Mouse (Mus musculus): ENCODE data around the gene Exosc10. TPM values are rescaled to one million over a fixed set of nuclear protein-coding genes. Genes with fewer than 3 reads are reported as not detected.

Gene Exosc10
- polyA plus RNA-seq, 1 experiment from 2014 or later: 81.9 TPM

GRCm38 (mm10) chr4:148580765-148581164 is 22.5 kb downstream of the Exosc10 start:
- Histone ChIP-seq H3K4me2 (no peak overlapping the region), H3K27ac (replicated peaks) (no peak overlapping the region), H3K4me1 (no peaks in the 10 kb centered on the region), H3K27me3 (replicated peaks) (no peaks in the 10 kb centered on the region), H3K36me3 (peaks cover 74% of the 10 kb centered on the region), H3K9me3 (replicated peaks) (no peaks in the 10 kb centered on the region), H3K9ac (replicated peaks) (no peak overlapping the region), H3K4me3 (replicated peaks) (no peak overlapping the region)
- no peak for ATAC-seq (ENCODE audit: low FRiP score)
- 86% methylated on average over 9 of the region's 9 CpGs for WGBS

DNA sequence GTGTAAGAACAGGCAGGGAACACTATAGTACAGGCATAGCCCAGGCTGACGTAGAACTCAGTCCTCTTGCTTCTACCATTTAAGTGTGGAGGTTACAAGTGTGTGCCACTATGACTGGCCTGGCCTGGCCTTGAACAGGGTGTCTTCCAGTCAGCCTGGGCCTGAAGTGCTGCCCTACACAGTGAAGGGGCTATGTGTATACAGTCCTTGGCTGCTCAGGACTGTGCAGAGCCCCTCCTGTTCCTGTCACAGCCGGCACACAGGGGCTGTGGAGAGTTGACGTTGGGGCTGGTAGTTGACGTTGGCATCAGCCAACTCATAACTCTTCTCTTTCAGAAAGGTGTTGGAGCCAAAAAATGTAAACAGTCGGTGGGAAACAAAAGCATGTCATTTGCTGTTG is 23.2 kb downstream of the Exosc10 start:
- Histone ChIP-seq H3K27me3 (replicated peaks) (no peaks in the 10 kb centered on the region), H3K9ac (replicated peaks) (no peak overlapping the region), H3K27ac (replicated peaks) (no peak overlapping the region), H3K4me2 (no peak overlapping the region), H3K4me3 (replicated peaks) (no peak overlapping the region), H3K4me1 (no peaks in the 10 kb centered on the region), H3K9me3 (replicated peaks) (no peaks in the 10 kb centered on the region), H3K36me3 (peaks cover 67% of the 10 kb centered on the region)
- 93% methylated on average over 5 of the region's 5 CpGs for WGBS
- ATAC-seq (ENCODE audit: low FRiP score): no peak

GRCm38 (mm10) chr4:148583257-148583656 is 25.0 kb downstream of the Exosc10 start:
- no peak overlapping the region for H3K27ac ChIP-seq (replicated peaks)
- 91% methylated on average over 4 of the region's 4 CpGs for WGBS
- no peaks in the 10 kb centered on the region for H3K4me1 ChIP-seq
- H3K36me3 ChIP-seq: peaks cover 51% of the 10 kb centered on the region
- H3K9me3 ChIP-seq (replicated peaks): no peaks in the 10 kb centered on the region
- no peak overlapping the region for H3K9ac ChIP-seq (replicated peaks)
- H3K4me3 ChIP-seq (replicated peaks): no peak overlapping the region
- no peak overlapping the region for H3K4me2 ChIP-seq
- H3K27me3 ChIP-seq (replicated peaks): no peaks in the 10 kb centered on the region
- ATAC-seq (ENCODE audit: low FRiP score): no peak

DNA sequence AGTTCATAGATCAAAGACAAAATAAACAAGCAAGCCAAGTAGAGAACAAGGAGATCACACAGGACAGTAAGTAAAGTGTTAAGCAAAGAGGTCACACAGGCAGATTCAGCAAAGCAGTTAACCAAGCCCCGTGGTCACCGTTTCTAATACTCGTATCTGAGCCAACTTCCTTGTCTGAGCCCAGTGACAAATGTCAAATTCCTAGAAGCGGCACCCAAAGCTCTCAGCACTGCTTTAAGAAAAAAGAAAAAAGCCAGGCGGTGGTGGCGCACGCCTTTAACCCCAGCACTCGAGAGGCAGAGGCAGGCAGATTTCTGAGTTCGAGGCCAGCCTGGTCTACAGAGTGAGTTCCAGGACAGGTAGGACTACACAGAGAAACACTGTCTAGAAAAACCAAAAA is 28.4 kb downstream of the Exosc10 start:
- 80% methylated on average over 9 of the region's 9 CpGs for WGBS
- no peak overlapping the region for H3K4me3 ChIP-seq (replicated peaks)
- H3K4me1 ChIP-seq: peaks cover 5% of the 10 kb centered on the region; the same call in 1 of the 2 replicates
- H3K27ac ChIP-seq (replicated peaks): no peak overlapping the region
- no peak for ATAC-seq (ENCODE audit: low FRiP score)
- H3K9ac ChIP-seq (replicated peaks): no peak overlapping the region
- no peaks in the 10 kb centered on the region for H3K27me3 ChIP-seq (replicated peaks)
- peaks cover 17% of the 10 kb centered on the region for H3K36me3 ChIP-seq
- H3K9me3 ChIP-seq (replicated peaks): no peaks in the 10 kb centered on the region
- H3K4me2 ChIP-seq: no peak overlapping the region

GRCm38 (mm10) chr4:148588793-148589192 is 30.6 kb downstream of the Exosc10 start:
- 79% methylated on average over 9 of the region's 9 CpGs for WGBS
- Histone ChIP-seq H3K9me3 (replicated peaks) (no peaks in the 10 kb centered on the region), H3K4me1 (peaks cover 21% of the 10 kb centered on the region), H3K36me3 (peaks cover 7% of the 10 kb centered on the region), H3K4me2 (no peak overlapping the region), H3K27me3 (replicated peaks) (no peaks in the 10 kb centered on the region), H3K9ac (replicated peaks) (no peak overlapping the region), H3K27ac (replicated peaks) (no peak overlapping the region), H3K4me3 (replicated peaks) (no peak overlapping the region)
- ATAC-seq (ENCODE audit: low FRiP score): no peak

DNA sequence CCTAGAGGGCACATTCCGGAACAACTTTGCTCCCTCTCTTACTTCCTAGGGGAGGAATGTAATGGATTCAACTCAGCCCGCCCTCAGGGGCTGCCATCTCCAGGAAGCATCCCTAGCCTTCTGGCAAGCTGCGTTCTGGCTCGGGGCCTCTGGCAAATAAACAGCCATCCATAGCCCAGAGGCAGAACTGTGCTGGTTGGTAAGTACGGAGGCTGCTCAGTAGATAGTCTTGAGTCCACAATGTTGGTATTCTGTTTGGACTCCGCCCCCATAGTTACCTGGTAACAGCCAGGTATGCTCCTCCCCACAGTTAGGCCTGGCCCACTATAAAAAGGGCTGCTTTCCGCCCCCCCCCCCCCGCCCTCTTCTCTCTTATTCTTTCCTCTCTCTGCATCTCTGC is 31.3 kb downstream of the Exosc10 start:
- WGBS: 55% methylated on average over 8 of the region's 8 CpGs
- no peak overlapping the region for H3K9ac ChIP-seq (replicated peaks)
- no peak overlapping the region for H3K4me3 ChIP-seq (replicated peaks)
- no peaks in the 10 kb centered on the region for H3K9me3 ChIP-seq (replicated peaks)
- no peak overlapping the region for H3K27ac ChIP-seq (replicated peaks)
- H3K27me3 ChIP-seq (replicated peaks): no peaks in the 10 kb centered on the region
- H3K4me1 ChIP-seq: peaks cover 21% of the 10 kb centered on the region
- no peak overlapping the region for H3K4me2 ChIP-seq
- H3K36me3 ChIP-seq: peaks cover 15% of the 10 kb centered on the region
- ATAC-seq (ENCODE audit: low FRiP score): no peak

DNA sequence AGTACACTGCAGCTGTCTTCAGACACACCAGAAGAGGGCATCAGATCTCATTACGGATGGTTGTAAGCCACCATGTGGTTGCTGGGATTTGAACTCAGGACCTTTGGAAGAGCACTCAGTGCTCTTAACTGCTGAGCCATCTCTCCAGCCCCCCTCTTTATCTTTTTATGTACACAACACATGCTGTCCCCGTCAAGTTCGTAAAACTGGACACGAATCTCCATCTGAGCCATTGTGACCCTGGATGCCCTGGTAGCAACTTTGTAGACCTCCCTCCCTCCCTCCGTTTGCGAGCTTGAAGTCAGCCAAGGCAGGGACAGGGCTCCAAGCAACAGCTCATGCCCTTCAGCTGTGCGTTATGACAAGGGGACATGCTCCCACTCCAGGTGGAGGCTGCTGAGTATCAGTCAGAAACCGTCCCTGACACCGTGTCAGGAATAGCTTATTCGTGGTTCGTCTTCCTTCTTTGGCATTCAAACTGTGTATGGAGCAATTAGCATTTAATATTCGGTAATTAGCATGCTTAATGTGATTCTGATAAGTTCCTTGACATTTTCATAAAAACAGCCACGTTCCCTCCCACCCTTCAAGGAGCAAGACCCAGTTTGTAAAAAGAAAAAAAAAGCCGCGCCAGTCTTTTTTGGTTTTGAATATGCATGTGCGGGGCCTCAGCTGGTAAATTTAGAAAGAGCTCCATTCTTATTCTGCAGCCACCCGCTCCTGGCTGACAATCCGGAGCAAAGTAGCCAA is 32.4 kb downstream of the Exosc10 start:
- Histone ChIP-seq H3K4me1 (peaks cover 21% of the 10 kb centered on the region), H3K4me3 (replicated peaks) (peak overlapping the region; percentile 100), H3K27ac (replicated peaks) (peak overlapping the region; percentile 85), H3K36me3 (peaks cover 23% of the 10 kb centered on the region), H3K4me2 (peak overlapping the region; percentile 93), H3K9ac (replicated peaks) (peak overlapping the region; percentile 45), H3K27me3 (replicated peaks) (no peaks in the 10 kb centered on the region), H3K9me3 (replicated peaks) (no peaks in the 10 kb centered on the region)
- peak; percentile 7; the same call in 1 of the 2 replicates for ATAC-seq (ENCODE audit: low FRiP score)
- 4% methylated on average over 18 of the region's 18 CpGs for WGBS

GRCm38 (mm10) chr4:148591171-148591630 is 33.0 kb downstream of the Exosc10 start, which contains the start of gene Srm:
TSS of gene Srm (plus strand) at chr4:148591503.
- H3K9ac ChIP-seq (replicated peaks): peak within 1 kb of the TSS; percentile 79
- peak within 1 kb of the TSS; percentile 85 for H3K27ac ChIP-seq (replicated peaks)
- peak within 1 kb of the TSS; percentile 100 for H3K4me3 ChIP-seq (replicated peaks)
- WGBS: 0% methylated on average over 31 of the region's 50 CpGs
- H3K4me2 ChIP-seq: peak within 1 kb of the TSS; percentile 93
- peaks cover 29% of the 10 kb centered on the region for H3K36me3 ChIP-seq
- H3K27me3 ChIP-seq (replicated peaks): no peaks in the 10 kb centered on the region
- peak; percentile 99 for ATAC-seq (ENCODE audit: low FRiP score)
- H3K4me1 ChIP-seq: peaks cover 21% of the 10 kb centered on the region
- no peaks in the 10 kb centered on the region for H3K9me3 ChIP-seq (replicated peaks)

GRCm38 (mm10) chr4:148591637-148592380 is 33.6 kb downstream of the Exosc10 start:
- peak overlapping the region; percentile 93 for H3K4me2 ChIP-seq
- WGBS: under 1% methylated on average over 48 of the region's 53 CpGs
- H3K36me3 ChIP-seq: peaks cover 35% of the 10 kb centered on the region
- H3K27ac ChIP-seq (replicated peaks): peak overlapping the region; percentile 74
- no peaks in the 10 kb centered on the region for H3K27me3 ChIP-seq (replicated peaks)
- ATAC-seq (ENCODE audit: low FRiP score): peak; percentile 58
- H3K4me1 ChIP-seq: peaks cover 21% of the 10 kb centered on the region
- peak overlapping the region; percentile 100 for H3K4me3 ChIP-seq (replicated peaks)
- no peaks in the 10 kb centered on the region for H3K9me3 ChIP-seq (replicated peaks)
- H3K9ac ChIP-seq (replicated peaks): peak overlapping the region; percentile 79

- H3K4me2 ChIP-seq: no peak overlapping the region
- H3K27ac ChIP-seq (replicated peaks): no peak overlapping the region
- peaks cover 47% of the 10 kb centered on the region for H3K36me3 ChIP-seq
- H3K9ac ChIP-seq (replicated peaks): no peak overlapping the region
- WGBS: 95% methylated on average over 11 of the region's 11 CpGs
- H3K4me3 ChIP-seq (replicated peaks): no peak overlapping the region
- ATAC-seq (ENCODE audit: low FRiP score): no peak
- H3K27me3 ChIP-seq (replicated peaks): no peaks in the 10 kb centered on the region
- H3K9me3 ChIP-seq (replicated peaks): no peaks in the 10 kb centered on the region
- H3K4me1 ChIP-seq: peaks cover 21% of the 10 kb centered on the region
Observed at GRCm38 (mm10) chr4:148593996-148594395, 35.8 kb downstream of the Exosc10 start.

DNA sequence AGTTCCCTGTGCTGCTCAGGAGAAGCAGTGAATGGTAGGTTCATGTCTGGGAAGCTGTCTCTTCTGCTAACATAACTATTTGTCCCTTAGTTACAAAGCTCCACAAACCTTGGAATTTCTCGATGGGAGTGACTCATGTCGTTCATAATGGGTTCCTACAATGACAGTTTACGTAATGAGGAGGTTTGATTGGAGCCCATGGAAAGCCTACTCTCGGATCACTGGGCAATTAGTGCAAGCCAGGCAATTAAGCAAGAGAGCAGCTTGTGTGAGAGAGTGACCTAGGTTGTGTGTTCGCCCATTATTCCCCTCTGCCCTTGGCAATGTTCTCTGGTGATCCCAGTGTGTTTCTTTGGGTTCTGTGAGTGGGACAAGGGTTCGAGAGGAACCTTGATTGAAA is 37.7 kb downstream of the Exosc10 start:
- Histone ChIP-seq H3K27me3 (replicated peaks) (no peaks in the 10 kb centered on the region), H3K36me3 (peaks cover 47% of the 10 kb centered on the region), H3K4me3 (replicated peaks) (no peak overlapping the region), H3K9ac (replicated peaks) (no peak overlapping the region), H3K4me1 (peaks cover 16% of the 10 kb centered on the region), H3K4me2 (no peak overlapping the region), H3K27ac (replicated peaks) (no peak overlapping the region), H3K9me3 (replicated peaks) (no peaks in the 10 kb centered on the region)
- WGBS: 92% methylated on average over 6 of the region's 6 CpGs
- ATAC-seq (ENCODE audit: low FRiP score): no peak

- Histone ChIP-seq H3K4me3 (replicated peaks) (no peak overlapping the region), H3K27ac (replicated peaks) (no peak overlapping the region), H3K9me3 (replicated peaks) (no peaks in the 10 kb centered on the region), H3K9ac (replicated peaks) (no peak overlapping the region), H3K4me2 (no peak overlapping the region), H3K36me3 (peaks cover 47% of the 10 kb centered on the region), H3K27me3 (replicated peaks) (no peaks in the 10 kb centered on the region), H3K4me1 (peaks cover 16% of the 10 kb centered on the region)
- WGBS: 97% methylated on average over 3 of the region's 3 CpGs
- ATAC-seq (ENCODE audit: low FRiP score): no peak
Observed at GRCm38 (mm10) chr4:148596731-148597130, 38.5 kb downstream of the Exosc10 start.

All from neural tube, embryonic 15.5 days (tissue).